Mouse (Mus musculus): Measurements from ENCODE around the gene Taar3. TPM values are rescaled to one million over a fixed set of nuclear protein-coding genes. Genes with fewer than 3 reads are reported as not detected.

Gene Taar3
- polyA plus RNA-seq (2016; fragmentation: Nextera tagmentation; extraction: Ambion mirVana), result not detected in 2 replicates

DNA sequence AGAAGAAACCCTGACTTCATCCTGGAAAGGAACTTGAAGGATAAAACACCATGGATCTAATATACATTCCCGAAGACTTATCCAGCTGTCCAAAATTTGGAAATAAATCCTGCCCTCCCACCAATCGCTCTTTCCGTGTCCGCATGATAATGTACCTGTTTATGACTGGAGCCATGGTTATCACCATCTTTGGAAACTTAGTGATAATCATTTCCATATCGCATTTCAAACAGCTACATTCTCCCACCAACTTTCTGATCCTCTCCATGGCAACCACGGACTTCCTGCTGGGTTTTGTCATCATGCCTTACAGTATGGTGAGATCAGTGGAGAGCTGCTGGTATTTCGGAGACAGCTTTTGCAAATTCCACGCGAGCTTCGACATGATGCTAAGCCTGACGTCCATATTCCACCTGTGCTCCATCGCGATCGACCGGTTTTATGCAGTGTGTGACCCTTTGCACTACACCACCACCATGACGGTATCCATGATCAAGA lies at the start of gene Taar3:
Gene Taar3, plus strand, starts transcription at position 51 of the 498 bp plus-strand sequence.
- no peaks in the 10 kb centered on the region for H3K27me3 ChIP-seq (replicated peaks; ENCODE audit: low read depth, poor library complexity, severe bottlenecking)
- H3K36me3 ChIP-seq (replicated peaks), result no peaks in the 10 kb centered on the region
- H3K4me1 ChIP-seq, result no peaks in the 10 kb centered on the region
- no peaks in the 10 kb centered on the region for H3K9me3 ChIP-seq
- H3K4me3 ChIP-seq, result no peak within 1 kb of the TSS
- no peak within 1 kb of the TSS for H3K27ac ChIP-seq (replicated peaks)
- DNase-seq (ENCODE audit: low spot score), result no peak
- 89% methylated on average over 16 of the region's 16 CpGs for WGBS

DNA sequence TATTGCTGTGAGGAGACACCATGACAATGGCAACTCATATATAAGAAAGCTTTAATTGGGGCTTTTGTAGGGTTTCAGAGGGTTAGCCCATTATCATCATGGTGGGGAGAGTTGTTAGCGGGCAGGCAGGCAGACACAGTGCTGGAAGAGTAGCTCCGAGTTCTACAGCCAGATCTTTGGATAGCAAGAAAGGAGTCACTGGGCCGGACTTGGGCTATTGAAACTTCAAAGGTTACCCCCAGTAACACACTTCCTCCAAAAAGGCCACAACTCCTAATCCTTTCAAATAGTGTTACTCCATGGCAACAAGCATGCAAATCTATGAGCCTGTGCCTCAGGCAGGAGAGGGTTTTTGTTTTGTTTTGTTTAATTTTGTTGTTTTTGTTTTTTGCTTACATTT lies 48.2 kb upstream of the Taar3 start:
- no peak for DNase-seq (ENCODE audit: low spot score)
- Histone ChIP-seq H3K36me3 (replicated peaks) (no peaks in the 10 kb centered on the region), H3K27ac (replicated peaks) (no peak overlapping the region), H3K27me3 (replicated peaks; ENCODE audit: low read depth, poor library complexity, severe bottlenecking) (no peaks in the 10 kb centered on the region), H3K4me1 (no peaks in the 10 kb centered on the region), H3K9me3 (no peaks in the 10 kb centered on the region), H3K4me3 (no peak overlapping the region)
- 80% methylated on average over 3 of the region's 3 CpGs for WGBS

DNA sequence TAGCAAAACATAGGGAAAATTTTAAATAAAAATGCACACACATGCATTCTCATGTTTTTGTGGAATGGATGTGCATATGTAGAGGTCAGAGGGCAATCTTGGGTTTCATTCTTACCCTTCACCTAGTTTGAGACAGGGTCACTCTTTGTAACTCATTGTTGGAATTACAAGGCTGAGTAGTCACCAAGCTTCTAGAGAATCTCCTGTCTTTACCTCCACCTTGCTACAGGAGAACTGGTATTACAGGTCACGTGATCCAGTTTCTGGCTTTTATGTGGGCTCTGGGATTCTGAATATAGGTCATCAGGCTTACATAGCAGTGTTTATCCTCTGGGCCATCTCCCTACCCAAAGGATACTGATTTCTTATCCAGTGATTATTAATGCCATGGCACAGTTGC lies 43.7 kb upstream of the Taar3 start:
- 96% methylated on average over 1 of the region's 1 CpGs for WGBS
- Histone ChIP-seq H3K27me3 (replicated peaks; ENCODE audit: low read depth, poor library complexity, severe bottlenecking) (no peaks in the 10 kb centered on the region), H3K9me3 (no peaks in the 10 kb centered on the region)

DNA sequence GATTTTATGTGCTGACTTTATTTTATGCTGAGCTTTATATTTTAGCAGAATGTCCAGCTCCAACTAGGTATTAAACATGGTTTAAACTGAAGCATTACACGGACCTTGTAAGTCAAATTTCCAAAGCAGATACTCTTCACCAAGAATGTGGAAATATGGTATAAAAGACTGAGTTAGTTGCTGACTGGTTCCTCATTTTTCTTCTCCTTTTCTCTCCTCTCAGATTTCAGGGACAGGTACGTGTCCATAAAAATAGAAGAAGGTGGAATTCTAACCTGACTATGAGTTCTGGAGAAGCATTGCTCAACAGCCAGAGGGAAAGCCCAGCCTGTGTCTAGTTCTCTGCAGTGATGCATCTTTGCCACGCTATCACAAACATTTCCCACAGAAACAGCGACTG lies 29.3 kb upstream of the Taar3 start, which contains the start of gene Taar1:
Gene Taar1, plus strand, starts transcription at position 301 of the 400 bp plus-strand sequence.
- Histone ChIP-seq H3K4me3 (no peak within 1 kb of the TSS), H3K27me3 (replicated peaks; ENCODE audit: low read depth, poor library complexity, severe bottlenecking) (no peaks in the 10 kb centered on the region), H3K27ac (replicated peaks) (no peak within 1 kb of the TSS), H3K36me3 (replicated peaks) (no peaks in the 10 kb centered on the region), H3K4me1 (no peaks in the 10 kb centered on the region), H3K9me3 (no peaks in the 10 kb centered on the region)
- 88% methylated on average over 4 of the region's 4 CpGs for WGBS
- no peak for DNase-seq (ENCODE audit: low spot score)

More for the DNA sequence above, 43.7 kb upstream of the Taar3 start:
- H3K4me3 ChIP-seq, result no peak overlapping the region
- DNase-seq (ENCODE audit: low spot score), result no peak
- H3K27ac ChIP-seq (replicated peaks), result no peak overlapping the region
- no peaks in the 10 kb centered on the region for H3K4me1 ChIP-seq
- H3K36me3 ChIP-seq (replicated peaks), result no peaks in the 10 kb centered on the region

DNA sequence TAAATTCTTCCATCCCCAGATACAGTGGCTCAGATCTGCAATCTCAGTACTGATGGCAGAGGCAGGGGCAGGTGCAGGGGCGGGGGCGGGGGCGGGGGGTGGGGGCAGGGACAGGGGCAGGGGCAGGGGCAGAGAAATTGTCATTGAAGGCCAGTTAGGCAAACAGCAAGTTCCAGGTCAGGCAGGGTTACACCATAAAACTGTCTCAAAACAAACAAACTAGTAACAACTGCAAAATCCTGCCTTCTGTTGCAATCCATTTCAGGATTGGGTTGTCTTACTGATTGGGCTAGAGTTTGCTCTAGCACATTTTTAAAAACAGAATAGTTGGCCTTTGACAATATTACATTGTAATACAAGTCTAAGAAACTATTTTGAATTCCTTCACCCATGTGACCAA lies 26.9 kb upstream of the Taar3 start:
- H3K9me3 ChIP-seq, result no peaks in the 10 kb centered on the region
- no peak overlapping the region for H3K4me3 ChIP-seq
- no peak for DNase-seq (ENCODE audit: low spot score)
- H3K4me1 ChIP-seq, result no peaks in the 10 kb centered on the region
- no peak overlapping the region for H3K27ac ChIP-seq (replicated peaks)
- no peaks in the 10 kb centered on the region for H3K27me3 ChIP-seq (replicated peaks; ENCODE audit: low read depth, poor library complexity, severe bottlenecking)
- H3K36me3 ChIP-seq (replicated peaks), result no peaks in the 10 kb centered on the region
- 71% methylated on average over 3 of the region's 3 CpGs for WGBS

DNA sequence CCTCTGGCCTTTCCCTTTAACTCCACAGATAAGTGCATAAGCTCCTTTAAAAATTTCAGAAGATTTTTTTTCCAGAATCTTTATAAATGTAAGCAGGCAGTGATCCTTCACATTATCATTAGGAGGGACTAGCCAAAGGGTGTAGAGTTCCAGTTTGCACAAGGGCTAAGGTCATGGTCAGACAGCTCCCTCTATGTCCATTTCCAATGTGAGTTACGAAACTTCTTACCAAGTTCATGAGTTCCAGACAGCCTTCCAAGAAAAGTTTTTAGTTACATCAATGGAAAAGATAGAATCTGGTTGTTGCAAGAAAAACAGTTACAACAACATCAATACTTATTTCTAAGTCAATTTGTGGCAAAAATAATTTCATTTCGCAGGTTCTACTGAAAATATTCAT lies 25.4 kb upstream of the Taar3 start:
- WGBS, result 80% methylated on average over 2 of the region's 2 CpGs
- H3K27me3 ChIP-seq (replicated peaks; ENCODE audit: low read depth, poor library complexity, severe bottlenecking), result no peaks in the 10 kb centered on the region
- DNase-seq (ENCODE audit: low spot score), result no peak
- no peak overlapping the region for H3K27ac ChIP-seq (replicated peaks)
- no peaks in the 10 kb centered on the region for H3K36me3 ChIP-seq (replicated peaks)
- no peak overlapping the region for H3K4me3 ChIP-seq
- no peaks in the 10 kb centered on the region for H3K4me1 ChIP-seq
- no peaks in the 10 kb centered on the region for H3K9me3 ChIP-seq

DNA sequence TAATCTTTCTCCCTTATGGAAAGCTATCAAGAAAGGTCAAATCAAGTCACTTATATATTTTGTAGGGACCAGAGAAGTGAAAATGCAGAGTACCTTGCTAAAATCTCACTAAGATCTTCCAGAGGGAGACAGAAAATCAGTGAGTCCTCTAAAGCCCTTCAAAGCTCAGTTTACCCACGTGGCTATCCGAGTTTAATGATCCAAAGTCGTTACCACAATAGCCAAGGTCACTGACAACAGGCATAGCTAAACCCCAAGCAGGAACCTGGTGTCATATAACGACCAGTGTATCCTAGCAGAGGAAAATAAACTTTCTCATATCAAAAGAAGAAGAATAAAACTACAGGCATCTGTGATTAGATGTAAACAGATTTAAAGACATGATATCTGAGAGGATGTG lies 11.7 kb upstream of the Taar3 start:
- no peak for DNase-seq (ENCODE audit: low spot score)
- Histone ChIP-seq H3K27ac (replicated peaks) (no peak overlapping the region), H3K36me3 (replicated peaks) (no peaks in the 10 kb centered on the region), H3K9me3 (no peaks in the 10 kb centered on the region), H3K27me3 (replicated peaks; ENCODE audit: low read depth, poor library complexity, severe bottlenecking) (no peaks in the 10 kb centered on the region), H3K4me3 (no peak overlapping the region), H3K4me1 (0 out of 2 replicates have a peak, but pooled peaks cover 3% of the 10 kb centered on the region)
- 38% methylated on average over 4 of the region's 4 CpGs for WGBS

DNA sequence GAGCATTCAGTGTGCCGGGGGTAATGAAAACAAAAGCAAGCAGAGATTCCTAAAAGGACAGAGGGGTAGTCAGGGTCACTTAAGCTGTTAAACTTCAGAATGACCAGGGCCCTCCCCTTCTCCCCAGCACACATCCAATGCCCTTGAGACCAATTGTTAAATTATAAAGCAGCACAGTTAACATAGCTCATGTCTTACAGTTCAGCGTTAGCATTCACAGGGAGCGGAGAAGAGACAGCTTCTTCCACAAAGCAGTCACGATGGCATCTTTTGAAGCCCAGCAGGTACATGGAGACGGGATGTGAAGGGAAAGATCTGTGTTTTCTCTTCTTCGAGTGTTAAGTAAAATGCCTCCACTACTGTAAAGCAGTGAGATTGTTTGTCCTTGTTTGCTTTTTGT lies 11.0 kb upstream of the Taar3 start, which contains the start of gene Taar2:
Gene Taar2, plus strand, starts transcription at position 261 of the 400 bp plus-strand sequence.
- Histone ChIP-seq H3K4me3 (no peak within 1 kb of the TSS), H3K36me3 (replicated peaks) (no peaks in the 10 kb centered on the region), H3K27me3 (replicated peaks; ENCODE audit: low read depth, poor library complexity, severe bottlenecking) (no peaks in the 10 kb centered on the region), H3K4me1 (0 out of 2 replicates have a peak, but pooled peaks cover 3% of the 10 kb centered on the region), H3K9me3 (no peaks in the 10 kb centered on the region), H3K27ac (replicated peaks) (no peak within 1 kb of the TSS)
- 67% methylated on average over 6 of the region's 6 CpGs for WGBS
- no peak for DNase-seq (ENCODE audit: low spot score)

DNA sequence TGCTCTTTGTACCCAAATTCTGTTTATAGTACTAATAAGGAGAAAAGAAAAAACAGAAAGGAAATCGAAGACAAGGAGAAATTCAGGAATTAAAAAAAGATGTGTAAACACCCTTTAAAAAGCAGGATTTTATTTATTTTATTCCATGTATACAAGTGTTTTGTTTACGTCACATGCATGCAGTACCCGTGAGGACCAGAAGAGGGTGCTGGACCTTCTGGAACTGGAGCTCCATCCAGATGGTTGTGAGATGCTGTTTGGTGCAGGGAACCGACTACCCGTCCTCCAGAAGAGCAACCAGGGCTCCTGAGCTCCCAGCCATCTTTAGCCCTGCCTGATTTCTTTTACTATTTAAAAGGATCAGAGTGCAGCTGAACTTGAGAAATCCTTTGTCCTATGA lies 6.9 kb upstream of the Taar3 start:
- Histone ChIP-seq H3K27me3 (replicated peaks; ENCODE audit: low read depth, poor library complexity, severe bottlenecking) (no peaks in the 10 kb centered on the region), H3K36me3 (replicated peaks) (no peaks in the 10 kb centered on the region), H3K4me1 (0 out of 2 replicates have a peak, but pooled peaks cover 3% of the 10 kb centered on the region), H3K27ac (replicated peaks) (no peak overlapping the region), H3K9me3 (no peaks in the 10 kb centered on the region), H3K4me3 (no peak overlapping the region)
- WGBS, result 74% methylated on average over 5 of the region's 5 CpGs
- peak; percentile 21 for DNase-seq (ENCODE audit: low spot score)

DNA sequence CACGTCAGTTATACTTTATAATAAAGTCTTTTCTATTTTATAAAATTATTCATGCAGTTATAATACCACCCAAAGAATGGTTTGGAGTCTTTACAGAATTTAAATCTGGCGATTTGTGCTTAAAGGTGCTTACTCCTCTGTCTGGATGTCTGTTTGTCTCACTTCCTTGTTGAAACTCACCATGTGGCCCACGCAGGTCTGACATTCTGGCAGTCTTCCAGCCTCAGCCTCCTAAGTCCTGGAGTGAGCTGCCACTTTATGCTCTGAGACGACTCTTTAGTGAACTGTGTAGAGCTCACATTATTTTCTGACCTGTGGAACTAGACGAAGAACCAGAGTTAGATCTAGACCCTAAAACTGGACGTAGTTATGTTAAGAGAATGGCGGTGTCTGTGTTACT lies 1.3 kb upstream of the Taar3 start:
- H3K4me1 ChIP-seq, result no peaks in the 10 kb centered on the region
- H3K4me3 ChIP-seq, result no peak overlapping the region
- no peaks in the 10 kb centered on the region for H3K36me3 ChIP-seq (replicated peaks)
- no peak overlapping the region for H3K27ac ChIP-seq (replicated peaks)
- no peaks in the 10 kb centered on the region for H3K9me3 ChIP-seq
- WGBS, result 80% methylated on average over 7 of the region's 7 CpGs
- H3K27me3 ChIP-seq (replicated peaks; ENCODE audit: low read depth, poor library complexity, severe bottlenecking), result no peaks in the 10 kb centered on the region
- DNase-seq (ENCODE audit: low spot score), result no peak

DNA sequence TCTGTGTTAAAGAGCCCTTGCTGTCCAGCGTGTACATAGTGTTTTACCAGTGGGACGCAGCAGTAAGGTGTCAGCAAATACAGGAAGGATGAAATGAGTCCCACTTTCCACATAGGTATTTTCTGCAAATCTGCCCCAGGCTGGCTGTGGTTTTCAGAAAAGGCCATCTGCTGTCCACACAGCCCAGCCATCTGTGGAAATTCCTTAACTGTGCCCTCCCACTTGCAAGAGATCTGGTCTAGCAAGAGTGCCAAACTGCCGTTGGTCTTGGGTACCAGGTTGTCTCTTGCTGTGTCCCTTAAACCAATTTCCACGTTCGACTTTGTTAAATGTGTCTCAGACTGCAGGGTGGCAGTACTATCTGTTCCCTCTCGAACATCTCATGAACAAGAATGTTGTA lies 2.4 kb downstream of the Taar3 start:
- no peak for DNase-seq (ENCODE audit: low spot score)
- H3K27ac ChIP-seq (replicated peaks), result no peak overlapping the region
- no peaks in the 10 kb centered on the region for H3K27me3 ChIP-seq (replicated peaks; ENCODE audit: low read depth, poor library complexity, severe bottlenecking)
- 90% methylated on average over 6 of the region's 6 CpGs for WGBS
- H3K4me3 ChIP-seq, result no peak overlapping the region
- no peaks in the 10 kb centered on the region for H3K4me1 ChIP-seq
- no peaks in the 10 kb centered on the region for H3K36me3 ChIP-seq (replicated peaks)
- H3K9me3 ChIP-seq, result no peaks in the 10 kb centered on the region

DNA sequence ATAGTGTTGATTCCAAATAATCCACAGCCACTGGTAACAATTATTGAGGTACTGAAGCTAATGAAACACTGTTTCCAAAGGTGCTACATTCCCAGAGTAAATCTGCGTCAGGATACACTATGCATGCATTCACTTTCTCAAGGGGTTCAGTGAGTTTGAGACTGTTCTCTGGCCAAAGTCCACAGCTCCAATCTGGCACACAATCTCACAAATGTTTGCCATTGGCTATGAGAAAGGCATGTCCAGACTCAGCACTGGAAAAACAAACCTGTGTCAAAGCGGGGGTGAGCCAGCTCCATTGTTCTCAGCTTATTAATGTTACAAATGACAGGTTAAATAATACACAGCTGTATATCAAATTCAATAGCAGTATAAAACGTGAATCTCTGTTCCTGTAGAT lies 9.7 kb downstream of the Taar3 start:
- no peak for DNase-seq (ENCODE audit: low spot score)
- WGBS, result 75% methylated on average over 3 of the region's 3 CpGs
- H3K4me1 ChIP-seq, result no peaks in the 10 kb centered on the region
- H3K27me3 ChIP-seq (replicated peaks; ENCODE audit: low read depth, poor library complexity, severe bottlenecking), result no peaks in the 10 kb centered on the region
- H3K4me3 ChIP-seq, result no peak overlapping the region
- no peaks in the 10 kb centered on the region for H3K9me3 ChIP-seq
- H3K36me3 ChIP-seq (replicated peaks), result no peaks in the 10 kb centered on the region
- H3K27ac ChIP-seq (replicated peaks), result no peak overlapping the region

DNA sequence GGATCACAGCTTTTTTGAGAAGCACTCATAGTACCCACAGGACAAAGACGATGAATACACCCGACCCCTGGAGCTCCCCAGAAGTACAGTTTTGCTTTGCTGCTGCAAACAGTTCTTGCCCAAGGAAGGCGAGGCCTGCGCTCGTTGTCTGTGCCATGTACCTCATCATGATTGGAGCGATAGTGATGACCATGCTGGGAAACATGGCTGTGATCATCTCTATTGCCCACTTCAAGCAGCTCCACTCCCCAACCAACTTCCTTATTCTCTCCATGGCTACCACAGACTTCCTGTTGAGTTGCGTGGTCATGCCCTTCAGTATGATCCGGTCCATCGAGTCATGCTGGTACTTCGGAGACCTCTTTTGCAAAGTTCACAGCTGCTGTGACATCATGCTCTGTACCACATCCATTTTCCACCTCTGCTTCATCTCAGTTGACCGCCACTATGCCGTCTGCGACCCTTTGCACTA lies 11.1 kb downstream of the Taar3 start, which contains the start of gene Taar4:
Gene Taar4, plus strand, starts transcription at position 51 of the 472 bp plus-strand sequence.
- 95% methylated on average over 13 of the region's 13 CpGs for WGBS
- Histone ChIP-seq H3K4me3 (no peak within 1 kb of the TSS), H3K27me3 (replicated peaks; ENCODE audit: low read depth, poor library complexity, severe bottlenecking) (no peaks in the 10 kb centered on the region), H3K9me3 (no peaks in the 10 kb centered on the region), H3K36me3 (replicated peaks) (no peaks in the 10 kb centered on the region), H3K27ac (replicated peaks) (no peak within 1 kb of the TSS), H3K4me1 (no peaks in the 10 kb centered on the region)
- DNase-seq (ENCODE audit: low spot score), result no peak

Measured in embryonic facial prominence, embryonic 10.5 days (tissue).